Mouse (Mus musculus) midbrain, postnatal 0 days (tissue): ENCODE data around the gene Pcyt1b. TPM values are rescaled to one million over a fixed set of nuclear protein-coding genes. Genes with fewer than 3 reads are reported as not detected.
A peak's percentile ranks its signal among the peaks of the same experiment; 100 is the strongest.

Experiments
- ATAC-seq: fragments of 200-750 bp; cut with Nextera tagmentation; 2 replicates; pipeline ENCODE4 v1.8.0; 2017; ENCODE audit warnings: moderate number of reproducible peaks, mild to moderate bottlenecking, moderate TSS enrichment, moderate library complexity; ENCODE audit not compliant: low FRiP score
- DNase-seq: peaks from one replicate; pipeline ENCODE4 v3.0.0-alpha.2; 2015; ENCODE audit warnings: low spot score
- H3K27ac ChIP-seq: fragments of 300-500 bp; sonication (generic); 2 replicates; pipeline ENCODE4 v1.5.1; 2014; ENCODE audit warnings: low read depth, mild to moderate bottlenecking, low read length, mixed read lengths
- H3K27me3 ChIP-seq: fragments of 300-500 bp; sonication (generic); 2 replicates; pipeline ENCODE4 v1.6.1; 2014; ENCODE audit warnings: low read length, control low read depth, mixed read lengths; ENCODE audit not compliant: insufficient read depth
- H3K36me3 ChIP-seq: fragments of 300-500 bp; sonication (generic); 2 replicates; pipeline ENCODE4 v1.6.1; 2014; ENCODE audit warnings: low read length, control low read depth, mixed read lengths; ENCODE audit not compliant: insufficient read depth
- H3K4me1 ChIP-seq: fragments of 300-500 bp; sonication (generic); 2 replicates; pipeline ENCODE4 v1.6.1; 2014; ENCODE audit warnings: mild to moderate bottlenecking, control low read depth, antibody characterized with exemption, low read length, mixed read lengths; ENCODE audit not compliant: insufficient read depth
- H3K4me2 ChIP-seq: fragments of 300-500 bp; sonication (generic); 2 replicates; pipeline ENCODE4 v1.6.1; 2014; ENCODE audit warnings: low read depth, mild to moderate bottlenecking, low read length, mixed read lengths; ENCODE audit not compliant: poor library complexity, severe bottlenecking
- H3K4me3 ChIP-seq: fragments of 300-500 bp; sonication (generic); 2 replicates; pipeline ENCODE4 v1.5.1; 2014; ENCODE audit warnings: low read depth, mild to moderate bottlenecking, low read length, moderate library complexity
- H3K9ac ChIP-seq: fragments of 300-500 bp; sonication (generic); replicated peaks from 2 replicates; pipeline ENCODE4 v1.6.1; 2014; ENCODE audit warnings: mild to moderate bottlenecking, low read length, moderate library complexity, mixed read lengths; ENCODE audit not compliant: poor library complexity, severe bottlenecking
- H3K9me3 ChIP-seq: fragments of 300-500 bp; sonication (generic); 2 replicates; pipeline ENCODE4 v1.6.1; 2016; ENCODE audit warnings: low read length, control low read depth
- CTCF ChIP-seq: IDR thresholded peaks from 2 replicates; pipeline ENCODE4 v1.5.1; 2016; ENCODE audit warnings: antibody characterized with exemption, mild to moderate bottlenecking
- WGBS: fragments of 180-500 bp; shearing (Covaris S2); extraction: QIAGEN DNeasy Blood & Tissue Kit; methylation state at CpG from one replicate; pipeline ENCODE4 v1.1.7; 2014; 5-methylcytosine and 5-hydroxymethylcytosine counted together
- polyA plus RNA-seq: library from polyadenylated mRNA; unstranded; fragments of >200 nt; fragmentation: Nextera tagmentation; extraction: Ambion mirVana; gene quantifications from 2 replicates; pipeline ENCODE4 v1.2.1, GENCODE M21; 2015
- total RNA-seq: library from RNA; depleted of rRNA; stranded (reverse); fragments of >200 nt; gene quantifications from 2 replicates; pipeline ENCODE4 v1.2.3, GENCODE M21; 2014

Gene Pcyt1b
- total and polyA plus RNA-seq, 2 experiments from 2014 or later, result 17.5 to 23.7 TPM

- ATAC-seq (peak; percentile 99), DNase-seq (peak; percentile 79)
- no peaks in the 10 kb centered on the region for H3K36me3 ChIP-seq
- H3K9ac ChIP-seq, result peak overlapping the region; percentile 57
- H3K4me3 ChIP-seq, result peak overlapping the region; percentile 36
- 20% methylated on average over 19 of the region's 19 CpGs for WGBS
- no peaks in the 10 kb centered on the region for H3K27me3 ChIP-seq
- H3K4me1 ChIP-seq, result no peaks in the 10 kb centered on the region
- peak overlapping the region; percentile 80 for H3K27ac ChIP-seq
- peak overlapping the region; percentile 49 for H3K4me2 ChIP-seq
- no peak for TF ChIP-seq CTCF
- H3K9me3 ChIP-seq, result no peaks in the 10 kb centered on the region
Observed at GRCm38 (mm10) chrX:93674836-93675795, 20.5 kb downstream of the Pcyt1b start.

DNA sequence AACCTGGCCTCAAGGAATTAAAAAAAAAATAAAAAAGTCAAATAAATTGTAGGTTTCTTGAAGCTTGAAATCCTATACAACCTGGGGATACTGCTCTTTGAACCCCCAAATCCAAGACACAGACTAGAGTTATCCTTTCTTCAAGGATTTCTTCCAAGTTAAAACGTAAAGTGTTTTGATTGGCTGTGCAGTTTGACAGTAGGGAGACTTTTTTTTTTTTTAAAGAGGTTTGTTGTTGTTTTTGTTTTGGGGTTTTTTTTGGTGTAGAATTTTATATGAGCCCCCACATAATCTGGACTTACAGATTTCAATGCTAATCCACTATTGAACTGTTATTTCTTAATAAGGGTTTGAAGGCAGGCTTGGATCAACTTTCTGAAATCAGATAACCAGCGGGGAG is 21.6 kb downstream of the Pcyt1b start:
- ATAC-seq, result no peak
- no peak for TF ChIP-seq CTCF

GRCm38 (mm10) chrX:93689287-93689686 is 34.6 kb downstream of the Pcyt1b start:
- TF ChIP-seq CTCF, result no peak
- WGBS, result 74% methylated on average over 6 of the region's 6 CpGs
- ATAC-seq, result no peak

More for the DNA sequence above, 21.6 kb downstream of the Pcyt1b start:
- DNase-seq, result no peak
- Histone ChIP-seq H3K4me2 (peak overlapping the region; percentile 49), H3K27ac (peak overlapping the region; percentile 80; the same call in 1 of the 2 replicates), H3K4me3 (peak overlapping the region; percentile 36), H3K27me3 (no peaks in the 10 kb centered on the region), H3K4me1 (no peaks in the 10 kb centered on the region), H3K9me3 (no peaks in the 10 kb centered on the region), H3K9ac (0 out of 2 replicates have a peak overlapping the region, but pooled peaks have one; percentile 57), H3K36me3 (no peaks in the 10 kb centered on the region)
- 41% methylated on average over 2 of the region's 2 CpGs for WGBS

DNA sequence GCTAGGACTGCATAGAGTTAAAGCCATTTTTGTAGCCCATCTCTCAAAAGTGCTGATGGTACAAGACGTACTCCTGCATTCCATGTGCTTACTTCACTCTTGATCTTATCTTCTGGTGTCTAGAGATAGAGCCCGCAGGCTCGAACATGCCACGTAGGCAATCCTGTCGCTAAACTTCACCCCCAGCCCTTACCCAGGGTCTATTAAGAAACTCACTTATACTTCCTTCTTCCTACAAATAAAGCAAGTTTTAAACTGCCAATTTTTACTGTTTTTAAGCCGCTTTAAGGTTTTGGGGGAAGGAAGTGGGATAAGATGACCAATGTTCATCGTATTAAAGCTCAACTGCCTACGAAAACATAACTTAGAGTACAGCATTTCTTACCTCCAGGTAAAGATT is 36.0 kb downstream of the Pcyt1b start:
- DNase-seq (no peak), ATAC-seq (no peak)
- Histone ChIP-seq H3K4me3 (no peak overlapping the region), H3K27me3 (no peaks in the 10 kb centered on the region), H3K4me2 (no peak overlapping the region), H3K27ac (no peak overlapping the region), H3K9ac (no peak overlapping the region), H3K36me3 (no peaks in the 10 kb centered on the region), H3K9me3 (no peaks in the 10 kb centered on the region), H3K4me1 (no peaks in the 10 kb centered on the region)
- WGBS, result 85% methylated on average over 8 of the region's 8 CpGs
- TF ChIP-seq CTCF, result no peak

More at GRCm38 (mm10) chrX:93689287-93689686, 34.6 kb downstream of the Pcyt1b start:
- Histone ChIP-seq H3K27me3 (no peaks in the 10 kb centered on the region), H3K4me1 (no peaks in the 10 kb centered on the region), H3K27ac (no peak overlapping the region), H3K9me3 (no peaks in the 10 kb centered on the region), H3K4me3 (no peak overlapping the region), H3K36me3 (no peaks in the 10 kb centered on the region), H3K4me2 (no peak overlapping the region), H3K9ac (no peak overlapping the region)
- DNase-seq, result no peak

- H3K27ac ChIP-seq, result no peak overlapping the region
- DNase-seq, result no peak
- H3K9ac ChIP-seq, result no peak overlapping the region
- H3K36me3 ChIP-seq, result no peaks in the 10 kb centered on the region
- H3K27me3 ChIP-seq, result no peaks in the 10 kb centered on the region
- no peak overlapping the region for H3K4me2 ChIP-seq
- ATAC-seq, result no peak
- WGBS, result 79% methylated on average over 1 of the region's 1 CpGs
- H3K4me3 ChIP-seq, result no peak overlapping the region
- TF ChIP-seq CTCF, result no peak
- no peaks in the 10 kb centered on the region for H3K4me1 ChIP-seq
- no peaks in the 10 kb centered on the region for H3K9me3 ChIP-seq
Observed at GRCm38 (mm10) chrX:93697596-93697995, 42.9 kb downstream of the Pcyt1b start.
